Mouse (Mus musculus): Measurements from ENCODE around the gene Arel1. TPM values are rescaled to one million over a fixed set of nuclear protein-coding genes. Genes with fewer than 3 reads are reported as not detected.
A peak's percentile ranks its signal among the peaks of the same experiment; 100 is the strongest.

Arel1 gene
- polyA plus RNA-seq (2015; fragmentation: Nextera tagmentation; extraction: Ambion mirVana): 8.8 and 9.8 TPM in 2 replicates

GRCm38 (mm10) chr12:84970428-84971096 lies at the start of gene Arel1, which contains the start of gene Fcf1:
Gene Arel1, minus strand, starts transcription at chr12:84970900.
Gene Fcf1, plus strand, starts transcription at chr12:84970897.
- TF ChIP-seq CTCF (IDR thresholded peaks at IDR 0.05; ENCODE audit: low read depth): no peak
- Histone ChIP-seq H3K9me3 (replicated peaks; ENCODE audit: low read length) (no peaks in the 10 kb centered on the region), H3K27me3 (ENCODE audit: insufficient read depth, low read length) (no peaks in the 10 kb centered on the region), H3K4me3 (replicated peaks; ENCODE audit: low read depth, low read length) (peak within 1 kb of the TSS; percentile 91), H3K36me3 (ENCODE audit: insufficient read depth, low read length) (peaks cover 5% of the 10 kb centered on the region), H3K4me2 (ENCODE audit: low read length) (peak within 1 kb of the TSS; percentile 90), H3K27ac (peak within 1 kb of the TSS; percentile 5; the same call in 1 of the 2 replicates), H3K4me1 (replicated peaks; ENCODE audit: insufficient read depth, low read length) (peaks cover 4% of the 10 kb centered on the region; the same call in 1 of the 2 replicates), H3K9ac (ENCODE audit: low read depth, low read length) (peak within 1 kb of the TSS; percentile 69)
- DNase-seq (ENCODE audit: low spot score): peak; percentile 96
- ATAC-seq (replicated peaks; ENCODE audit: low FRiP score, low read depth): peak; percentile 77
- under 1% methylated on average over 42 of the region's 42 CpGs for WGBS

- no peak for TF ChIP-seq CTCF (IDR thresholded peaks at IDR 0.05; ENCODE audit: low read depth)
- Histone ChIP-seq H3K9me3 (replicated peaks; ENCODE audit: low read length) (no peaks in the 10 kb centered on the region), H3K27ac (no peak overlapping the region), H3K9ac (ENCODE audit: low read depth, low read length) (no peak overlapping the region), H3K4me1 (replicated peaks; ENCODE audit: insufficient read depth, low read length) (no peaks in the 10 kb centered on the region), H3K4me3 (replicated peaks; ENCODE audit: low read depth, low read length) (no peak overlapping the region), H3K27me3 (ENCODE audit: insufficient read depth, low read length) (no peaks in the 10 kb centered on the region), H3K4me2 (ENCODE audit: low read length) (no peak overlapping the region), H3K36me3 (ENCODE audit: insufficient read depth, low read length) (peaks cover 25% of the 10 kb centered on the region)
- DNase-seq (ENCODE audit: low spot score) (no peak), ATAC-seq (replicated peaks; ENCODE audit: low FRiP score, low read depth) (no peak)
- 93% methylated on average over 2 of the region's 2 CpGs for WGBS
These were observed 41.5 kb upstream of the Arel1 start for GRCm38 (mm10) chr12:85012185-85012584.

GRCm38 (mm10) chr12:85010541-85010940 lies 39.8 kb upstream of the Arel1 start:
- H3K4me2 ChIP-seq (ENCODE audit: low read length): no peak overlapping the region
- H3K9ac ChIP-seq (ENCODE audit: low read depth, low read length): no peak overlapping the region
- WGBS: 91% methylated on average over 2 of the region's 2 CpGs
- no peaks in the 10 kb centered on the region for H3K27me3 ChIP-seq (ENCODE audit: insufficient read depth, low read length)
- DNase-seq (ENCODE audit: low spot score) (no peak), ATAC-seq (replicated peaks; ENCODE audit: low FRiP score, low read depth) (no peak)
- no peak overlapping the region for H3K27ac ChIP-seq
- no peak for TF ChIP-seq CTCF (IDR thresholded peaks at IDR 0.05; ENCODE audit: low read depth)
- peaks cover 17% of the 10 kb centered on the region for H3K36me3 ChIP-seq (ENCODE audit: insufficient read depth, low read length)
- H3K4me3 ChIP-seq (replicated peaks; ENCODE audit: low read depth, low read length): no peak overlapping the region
- H3K4me1 ChIP-seq (replicated peaks; ENCODE audit: insufficient read depth, low read length): no peaks in the 10 kb centered on the region
- H3K9me3 ChIP-seq (replicated peaks; ENCODE audit: low read length): no peaks in the 10 kb centered on the region

GRCm38 (mm10) chr12:85009776-85010175 lies 39.1 kb upstream of the Arel1 start:
- no peak for TF ChIP-seq CTCF (IDR thresholded peaks at IDR 0.05; ENCODE audit: low read depth)
- DNase-seq (ENCODE audit: low spot score): no peak
- Histone ChIP-seq H3K27me3 (ENCODE audit: insufficient read depth, low read length) (no peaks in the 10 kb centered on the region), H3K9me3 (replicated peaks; ENCODE audit: low read length) (no peaks in the 10 kb centered on the region), H3K36me3 (ENCODE audit: insufficient read depth, low read length) (peaks cover 10% of the 10 kb centered on the region; the same call in 1 of the 2 replicates), H3K27ac (no peak overlapping the region), H3K4me1 (replicated peaks; ENCODE audit: insufficient read depth, low read length) (no peaks in the 10 kb centered on the region), H3K4me2 (ENCODE audit: low read length) (no peak overlapping the region), H3K9ac (ENCODE audit: low read depth, low read length) (no peak overlapping the region), H3K4me3 (replicated peaks; ENCODE audit: low read depth, low read length) (no peak overlapping the region)
- no peak for ATAC-seq (replicated peaks; ENCODE audit: low FRiP score, low read depth)
- 63% methylated on average over 1 of the region's 1 CpGs for WGBS

GRCm38 (mm10) chr12:85007021-85007420 lies 36.3 kb upstream of the Arel1 start:
- no peak for ATAC-seq (replicated peaks; ENCODE audit: low FRiP score, low read depth)
- H3K27me3 ChIP-seq (ENCODE audit: insufficient read depth, low read length): no peaks in the 10 kb centered on the region
- H3K36me3 ChIP-seq (ENCODE audit: insufficient read depth, low read length): no peaks in the 10 kb centered on the region
- DNase-seq (ENCODE audit: low spot score): no peak
- H3K4me2 ChIP-seq (ENCODE audit: low read length): no peak overlapping the region
- no peak for TF ChIP-seq CTCF (IDR thresholded peaks at IDR 0.05; ENCODE audit: low read depth)
- no peaks in the 10 kb centered on the region for H3K9me3 ChIP-seq (replicated peaks; ENCODE audit: low read length)
- H3K27ac ChIP-seq: no peak overlapping the region
- H3K4me3 ChIP-seq (replicated peaks; ENCODE audit: low read depth, low read length): no peak overlapping the region
- H3K9ac ChIP-seq (ENCODE audit: low read depth, low read length): no peak overlapping the region
- no peaks in the 10 kb centered on the region for H3K4me1 ChIP-seq (replicated peaks; ENCODE audit: insufficient read depth, low read length)

GRCm38 (mm10) chr12:85006206-85006605 lies 35.5 kb upstream of the Arel1 start:
- H3K27me3 ChIP-seq (ENCODE audit: insufficient read depth, low read length): no peaks in the 10 kb centered on the region
- no peaks in the 10 kb centered on the region for H3K36me3 ChIP-seq (ENCODE audit: insufficient read depth, low read length)
- H3K9me3 ChIP-seq (replicated peaks; ENCODE audit: low read length): no peaks in the 10 kb centered on the region
- no peaks in the 10 kb centered on the region for H3K4me1 ChIP-seq (replicated peaks; ENCODE audit: insufficient read depth, low read length)
- H3K27ac ChIP-seq: no peak overlapping the region
- DNase-seq (ENCODE audit: low spot score) (no peak), ATAC-seq (replicated peaks; ENCODE audit: low FRiP score, low read depth) (no peak)
- no peak overlapping the region for H3K4me3 ChIP-seq (replicated peaks; ENCODE audit: low read depth, low read length)
- no peak overlapping the region for H3K4me2 ChIP-seq (ENCODE audit: low read length)
- 95% methylated on average over 1 of the region's 1 CpGs for WGBS
- H3K9ac ChIP-seq (ENCODE audit: low read depth, low read length): no peak overlapping the region
- TF ChIP-seq CTCF (IDR thresholded peaks at IDR 0.05; ENCODE audit: low read depth): no peak
